Mouse (Mus musculus): Measurements from ENCODE around the gene Cabp2. TPM values are rescaled to one million over a fixed set of nuclear protein-coding genes. Genes with fewer than 3 reads are reported as not detected.
"Not testable (repeated sequence)": the region's sequence is repeated elsewhere in the genome, so short reads cannot be mapped to it uniquely, and the experiment has no call there.

Cabp2 gene
- polyA plus RNA-seq, 1 experiment, result not detected

DNA sequence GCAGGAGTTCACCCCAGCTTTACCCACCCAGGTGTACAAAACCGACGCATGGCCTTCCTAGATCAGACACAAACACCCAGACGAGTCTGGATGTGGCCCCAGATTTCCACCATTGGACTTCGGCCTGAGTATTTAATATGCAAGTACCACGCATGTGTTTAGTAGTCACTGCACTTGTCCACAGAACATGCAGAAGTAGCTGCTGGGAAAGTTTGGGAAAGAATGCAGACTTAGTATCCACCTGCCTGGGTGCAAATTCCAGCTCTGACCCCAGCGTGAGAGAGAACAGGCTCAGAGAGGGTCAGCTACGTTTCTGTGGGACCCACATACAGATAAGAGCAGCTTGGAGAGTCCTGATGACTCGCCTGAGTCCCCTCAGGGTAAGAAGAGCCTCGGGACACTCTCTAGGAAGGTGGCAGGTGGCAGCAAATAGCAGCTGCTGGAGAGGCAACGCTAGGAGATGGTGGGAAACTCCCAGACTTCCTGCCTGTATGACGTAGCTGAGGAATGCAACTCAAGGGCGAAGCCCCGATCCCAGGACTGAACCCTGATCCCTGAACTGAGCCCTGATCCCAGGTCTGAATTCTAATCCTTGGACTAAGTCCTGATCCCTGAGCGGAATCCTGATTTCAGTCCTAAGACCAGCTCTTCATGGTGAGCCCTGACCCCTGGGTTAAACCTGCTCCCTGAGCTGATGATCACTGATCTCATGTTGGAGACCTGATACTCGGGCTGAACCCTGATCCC, 25.3 kb upstream of the Cabp2 start:
- H3K4me1 ChIP-seq (ENCODE audit: control insufficient read depth, insufficient read depth, low read length), result no peaks in the 10 kb centered on the region
- no peak overlapping the region for H3K27ac ChIP-seq (ENCODE audit: insufficient read depth, low read length)
- no peak overlapping the region for H3K4me3 ChIP-seq (ENCODE audit: insufficient read depth, low read length)
- no peak for TF ChIP-seq POLR2A (IDR thresholded peaks at IDR 0.05; ENCODE audit: extremely low read depth, insufficient read depth, low read length)
- TF ChIP-seq CTCF (IDR thresholded peaks at IDR 0.05; ENCODE audit: extremely low read depth, insufficient read depth, low read length), result no peak

DNA sequence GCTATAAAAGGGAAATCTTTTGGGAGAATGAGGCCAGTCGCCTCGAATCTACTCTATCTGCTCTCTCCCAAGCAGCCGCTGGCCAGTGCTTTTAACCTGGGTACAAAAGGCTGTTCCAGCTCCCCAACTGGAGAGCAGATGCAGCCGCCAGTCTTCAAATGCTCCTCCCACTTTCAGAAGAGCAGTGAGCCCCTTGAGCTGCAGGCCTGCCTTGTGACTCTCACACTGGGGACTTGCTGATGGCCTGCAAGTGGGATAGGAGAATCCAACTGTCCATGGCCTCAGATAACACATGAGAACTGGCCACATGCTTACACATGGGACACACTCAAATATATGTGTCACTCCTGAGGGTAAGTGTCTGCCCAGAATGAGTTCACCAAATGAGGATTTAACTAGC, 24.7 kb upstream of the Cabp2 start:
- Histone ChIP-seq H3K27ac (ENCODE audit: insufficient read depth, low read length) (no peak overlapping the region), H3K4me1 (ENCODE audit: control insufficient read depth, insufficient read depth, low read length) (no peaks in the 10 kb centered on the region), H3K4me3 (ENCODE audit: insufficient read depth, low read length) (no peak overlapping the region)
- TF ChIP-seq POLR2A (IDR thresholded peaks at IDR 0.05; ENCODE audit: extremely low read depth, insufficient read depth, low read length) (no peak), CTCF (IDR thresholded peaks at IDR 0.05; ENCODE audit: extremely low read depth, insufficient read depth, low read length) (no peak)

DNA sequence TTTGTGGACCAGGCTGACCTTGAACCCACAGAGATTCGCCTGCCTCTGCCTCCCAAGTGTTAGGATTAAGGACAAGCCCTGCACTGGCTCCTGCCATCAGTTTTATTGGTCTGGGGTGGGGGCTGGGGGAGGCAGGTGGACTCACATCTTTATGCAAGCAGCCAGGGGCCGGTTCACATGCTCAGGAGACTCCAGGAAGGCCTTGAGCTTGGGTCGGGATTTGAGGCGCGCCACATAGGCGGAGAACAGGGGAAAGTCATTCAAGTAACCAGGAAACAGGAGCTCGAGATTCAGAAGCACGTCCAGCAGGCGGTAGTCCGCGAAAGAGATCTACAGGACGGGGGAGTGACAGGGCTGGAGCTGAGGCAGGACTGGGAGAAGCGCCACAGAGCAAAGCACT, 24.0 kb upstream of the Cabp2 start:
- Histone ChIP-seq H3K4me1 (ENCODE audit: control insufficient read depth, insufficient read depth, low read length) (no peaks in the 10 kb centered on the region), H3K27ac (ENCODE audit: insufficient read depth, low read length) (no peak overlapping the region), H3K4me3 (ENCODE audit: insufficient read depth, low read length) (no peak overlapping the region)
- TF ChIP-seq CTCF (IDR thresholded peaks at IDR 0.05; ENCODE audit: extremely low read depth, insufficient read depth, low read length) (no peak), POLR2A (IDR thresholded peaks at IDR 0.05; ENCODE audit: extremely low read depth, insufficient read depth, low read length) (no peak)

DNA sequence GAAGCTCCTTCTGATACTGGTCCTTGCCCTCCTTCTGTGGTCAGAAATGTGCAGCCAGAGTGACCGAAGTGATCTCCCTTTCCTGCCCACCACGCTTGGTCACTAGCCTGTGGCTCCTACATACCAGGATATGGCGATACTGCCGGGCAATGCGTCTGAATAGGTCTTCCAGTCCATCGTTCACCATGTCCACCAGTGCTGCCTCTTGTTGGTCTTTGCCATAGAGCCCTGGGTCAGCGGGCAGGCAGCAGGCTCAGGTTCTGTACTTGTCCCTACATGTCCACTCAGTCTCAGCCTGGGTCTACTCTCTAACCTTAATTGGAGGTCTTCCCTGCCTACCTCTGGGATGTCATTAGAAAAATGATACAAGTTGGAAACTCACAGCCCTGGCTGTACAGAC, 23.4 kb upstream of the Cabp2 start:
- H3K27ac ChIP-seq (ENCODE audit: insufficient read depth, low read length), result no peak overlapping the region
- H3K4me1 ChIP-seq (ENCODE audit: control insufficient read depth, insufficient read depth, low read length), result no peaks in the 10 kb centered on the region
- TF ChIP-seq POLR2A (IDR thresholded peaks at IDR 0.05; ENCODE audit: extremely low read depth, insufficient read depth, low read length) (no peak), CTCF (IDR thresholded peaks at IDR 0.05; ENCODE audit: extremely low read depth, insufficient read depth, low read length) (no peak)
- no peak overlapping the region for H3K4me3 ChIP-seq (ENCODE audit: insufficient read depth, low read length)

DNA sequence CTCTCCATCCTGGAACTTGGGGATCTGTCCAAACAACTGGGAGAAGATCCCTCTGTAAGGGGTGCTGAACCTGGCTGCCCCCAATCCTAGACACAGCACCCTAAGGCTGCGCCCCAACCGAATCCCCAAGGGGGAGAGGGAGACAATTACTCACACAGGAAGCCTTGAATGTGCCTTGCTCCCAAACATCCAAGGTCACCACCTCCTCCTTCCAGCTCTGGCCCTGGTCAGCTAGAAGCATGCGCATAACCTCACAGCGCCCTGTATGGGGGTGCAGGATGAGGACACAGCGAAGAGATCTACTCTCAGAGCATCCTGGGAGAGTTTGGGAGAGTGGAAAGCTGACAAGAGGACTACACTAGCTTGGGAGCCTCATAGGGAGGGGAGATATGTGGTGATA, 22.8 kb upstream of the Cabp2 start:
- Histone ChIP-seq H3K4me1 (ENCODE audit: control insufficient read depth, insufficient read depth, low read length) (no peaks in the 10 kb centered on the region), H3K27ac (ENCODE audit: insufficient read depth, low read length) (no peak overlapping the region), H3K4me3 (ENCODE audit: insufficient read depth, low read length) (no peak overlapping the region)
- TF ChIP-seq CTCF (IDR thresholded peaks at IDR 0.05; ENCODE audit: extremely low read depth, insufficient read depth, low read length) (no peak), POLR2A (IDR thresholded peaks at IDR 0.05; ENCODE audit: extremely low read depth, insufficient read depth, low read length) (no peak)

DNA sequence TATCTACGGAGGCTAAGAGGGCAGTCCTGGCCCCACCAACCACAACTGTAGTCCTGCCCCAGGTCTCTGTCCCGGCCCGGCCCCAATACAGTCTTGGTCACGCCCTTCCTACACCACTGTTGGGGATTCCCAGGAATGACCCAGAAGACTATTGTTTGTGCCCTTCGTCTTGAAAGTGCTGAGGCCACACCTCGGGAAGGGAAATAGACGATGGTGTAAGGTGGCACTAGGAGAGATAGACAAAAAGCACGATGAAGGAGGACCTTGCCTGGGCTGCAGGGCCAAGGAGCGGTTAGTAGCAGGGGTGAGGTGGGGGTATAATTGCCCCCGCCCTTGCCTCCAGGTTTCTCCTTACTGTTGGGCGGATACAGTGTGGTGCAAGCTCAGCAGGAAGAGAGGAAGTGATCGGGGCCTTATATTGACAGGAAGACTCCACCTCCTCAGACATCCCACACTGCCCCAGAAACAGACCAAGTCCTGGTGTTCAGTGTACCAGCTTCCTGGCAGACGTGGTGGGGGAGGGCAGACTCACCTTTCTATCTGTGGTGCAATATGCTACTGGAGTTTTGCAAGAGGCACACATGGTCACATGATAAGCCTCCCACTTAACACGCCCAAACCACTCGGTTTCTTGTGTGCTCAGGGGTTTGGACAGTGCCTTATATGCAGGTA, 22.2 kb upstream of the Cabp2 start, which contains the start of gene Gstp3:
TSS of gene Gstp3 (minus strand) at position 501 of the 672 bp plus-strand sequence.
- Histone ChIP-seq H3K4me1 (ENCODE audit: control insufficient read depth, insufficient read depth, low read length) (no peaks in the 10 kb centered on the region), H3K27ac (ENCODE audit: insufficient read depth, low read length) (no peak within 1 kb of the TSS), H3K4me3 (ENCODE audit: insufficient read depth, low read length) (no peak within 1 kb of the TSS)
- TF ChIP-seq CTCF (IDR thresholded peaks at IDR 0.05; ENCODE audit: extremely low read depth, insufficient read depth, low read length) (no peak), POLR2A (IDR thresholded peaks at IDR 0.05; ENCODE audit: extremely low read depth, insufficient read depth, low read length) (no peak)

DNA sequence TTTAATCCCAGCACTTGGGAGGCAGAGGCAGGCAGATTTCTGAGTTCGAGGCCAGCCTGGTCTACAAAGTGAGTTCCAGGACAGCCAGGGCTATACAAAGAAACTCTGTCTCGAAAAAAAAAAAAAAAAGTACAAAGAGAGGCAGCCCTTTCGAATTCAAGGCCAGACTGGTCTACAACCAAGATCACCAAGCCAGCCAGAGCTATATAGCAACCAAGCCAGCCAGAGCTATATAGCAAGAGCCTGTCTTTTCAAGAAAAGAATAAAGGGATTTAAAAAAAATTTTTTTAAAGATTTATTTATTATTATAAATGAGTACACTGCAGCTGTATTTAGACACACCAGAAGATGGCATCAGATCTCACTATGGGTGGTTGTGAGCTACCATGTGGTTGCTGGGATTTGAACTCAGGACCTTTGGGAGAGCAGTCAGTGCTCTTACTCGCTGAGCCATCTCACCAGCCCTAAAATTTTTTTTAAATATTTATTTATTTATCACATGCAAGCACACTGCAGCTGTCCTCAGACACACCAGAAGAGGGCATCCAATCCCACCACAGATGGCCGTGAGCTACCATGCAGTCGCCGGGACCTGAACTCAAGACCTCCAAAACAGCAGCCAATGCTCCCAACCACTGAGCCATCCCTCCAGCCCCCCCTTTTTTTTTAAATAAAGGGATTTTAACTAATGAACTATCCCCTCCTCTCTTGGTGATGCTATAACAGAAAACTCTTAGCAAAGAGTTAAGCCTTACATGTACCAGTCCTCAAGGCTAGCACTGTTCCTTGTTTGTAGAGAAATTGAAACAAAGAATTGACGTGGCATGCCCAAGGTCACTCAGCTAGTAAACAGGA, 21.1 kb upstream of the Cabp2 start:
- not testable (repeated sequence) for H3K4me1 ChIP-seq (ENCODE audit: control insufficient read depth, insufficient read depth, low read length); H3K27ac ChIP-seq (ENCODE audit: insufficient read depth, low read length); H3K4me3 ChIP-seq (ENCODE audit: insufficient read depth, low read length)

DNA sequence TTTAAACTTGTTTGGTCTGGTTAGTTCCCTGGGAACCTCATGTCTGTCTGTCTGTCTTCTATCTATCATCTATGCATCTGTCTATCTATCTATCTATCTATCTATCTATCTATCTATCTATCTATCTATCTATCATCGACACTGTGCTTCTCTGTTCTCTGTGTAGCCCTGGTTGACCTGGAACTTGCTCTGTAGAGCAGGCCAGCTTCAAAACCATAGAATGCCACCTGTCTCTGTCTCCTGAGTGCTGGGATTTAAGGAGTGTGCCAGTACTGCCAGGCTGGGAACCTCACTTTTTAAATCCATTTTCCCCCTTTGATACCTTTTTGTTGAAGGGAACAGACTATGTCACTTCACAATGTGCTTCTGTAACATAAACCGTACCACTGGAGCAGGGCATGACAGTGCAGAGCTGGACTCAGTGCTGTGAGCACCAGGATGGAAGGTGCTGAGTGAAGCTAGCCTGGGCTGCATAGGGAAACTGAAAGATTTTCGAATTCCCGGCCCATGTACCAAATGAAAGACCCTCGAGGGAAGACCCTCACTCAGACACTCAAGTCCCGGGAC, 20.4 kb upstream of the Cabp2 start:
- H3K27ac ChIP-seq (ENCODE audit: insufficient read depth, low read length), result no peak overlapping the region
- TF ChIP-seq CTCF (IDR thresholded peaks at IDR 0.05; ENCODE audit: extremely low read depth, insufficient read depth, low read length) (no peak), POLR2A (IDR thresholded peaks at IDR 0.05; ENCODE audit: extremely low read depth, insufficient read depth, low read length) (no peak)
- H3K4me1 ChIP-seq (ENCODE audit: control insufficient read depth, insufficient read depth, low read length), result no peaks in the 10 kb centered on the region
- no peak overlapping the region for H3K4me3 ChIP-seq (ENCODE audit: insufficient read depth, low read length)

DNA sequence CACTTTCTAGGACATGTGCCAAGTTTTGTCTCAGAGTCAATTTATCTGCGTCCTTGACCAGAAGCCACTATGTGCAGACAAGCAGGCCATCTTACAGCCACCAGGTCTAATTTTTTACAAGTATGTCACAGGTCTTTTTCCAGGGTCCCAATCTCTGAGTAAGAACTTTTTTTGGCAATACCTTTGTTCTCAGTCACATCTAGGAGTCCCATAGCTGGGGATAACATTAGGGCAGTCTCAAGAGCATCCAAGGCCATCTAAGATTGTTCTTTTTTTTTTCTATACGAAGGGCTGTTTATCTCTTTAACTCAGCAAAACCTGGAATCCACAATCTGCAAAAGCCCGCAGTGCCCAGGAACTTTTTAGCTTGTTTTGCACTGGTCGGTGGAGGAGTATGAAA, 18.0 kb upstream of the Cabp2 start:
- H3K4me3 ChIP-seq (ENCODE audit: insufficient read depth, low read length); H3K27ac ChIP-seq (ENCODE audit: insufficient read depth, low read length); H3K4me1 ChIP-seq (ENCODE audit: control insufficient read depth, insufficient read depth, low read length): not testable (repeated sequence)

DNA sequence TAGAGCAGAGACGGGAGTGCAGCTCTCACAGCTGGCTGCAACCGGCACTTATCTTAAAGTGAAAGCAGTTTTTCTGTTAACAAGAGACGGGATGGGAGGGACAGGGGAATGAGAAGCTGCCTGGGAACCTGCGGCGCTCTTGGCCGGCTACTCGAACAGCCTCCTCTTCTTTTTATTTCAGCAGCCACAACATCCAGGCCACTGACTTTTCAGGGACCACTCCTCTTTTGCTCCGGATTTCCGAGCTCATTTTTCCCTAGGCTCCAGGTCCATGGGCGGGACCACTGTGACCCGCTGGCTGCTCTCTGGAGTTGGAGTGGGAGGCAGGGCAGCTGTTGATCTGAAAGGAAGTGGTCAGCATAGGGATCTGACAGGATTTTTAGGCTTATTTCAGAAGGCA, 16.9 kb upstream of the Cabp2 start:
- H3K4me3 ChIP-seq (ENCODE audit: insufficient read depth, low read length); H3K27ac ChIP-seq (ENCODE audit: insufficient read depth, low read length); H3K4me1 ChIP-seq (ENCODE audit: control insufficient read depth, insufficient read depth, low read length): not testable (repeated sequence)
